Mouse (Mus musculus): ENCODE data around the gene Rasl11b. TPM values are rescaled to one million over a fixed set of nuclear protein-coding genes. Genes with fewer than 3 reads are reported as not detected.
A peak's percentile ranks its signal among the peaks of the same experiment; 100 is the strongest.

The Rasl11b gene
- total and polyA plus RNA-seq, 2 experiments from 2014 or later: 7.7 to 37.3 TPM

GRCm38 (mm10) chr5:74207209-74207608 is 12.1 kb downstream of the Rasl11b start:
- H3K27me3 ChIP-seq (ENCODE audit: insufficient read depth, low read length): no peaks in the 10 kb centered on the region
- H3K27ac ChIP-seq (ENCODE audit: low read depth, low read length): no peak overlapping the region
- H3K9me3 ChIP-seq (ENCODE audit: low read length): no peaks in the 10 kb centered on the region
- no peak overlapping the region for H3K9ac ChIP-seq
- no peak for TF ChIP-seq CTCF (IDR thresholded peaks at IDR 0.05; ENCODE audit: low read depth)
- WGBS: 78% methylated on average over 3 of the region's 3 CpGs
- H3K4me1 ChIP-seq (ENCODE audit: insufficient read depth): no peaks in the 10 kb centered on the region
- DNase-seq (no peak), ATAC-seq (no peak)
- H3K4me3 ChIP-seq (ENCODE audit: low read depth, low read length): no peak overlapping the region
- no peak overlapping the region for H3K4me2 ChIP-seq (ENCODE audit: low read depth)
- no peaks in the 10 kb centered on the region for H3K36me3 ChIP-seq (ENCODE audit: insufficient read depth)

- no peak overlapping the region for H3K4me3 ChIP-seq (ENCODE audit: low read depth, low read length)
- H3K27me3 ChIP-seq (ENCODE audit: insufficient read depth, low read length): no peaks in the 10 kb centered on the region
- 84% methylated on average over 7 of the region's 7 CpGs for WGBS
- DNase-seq (no peak), ATAC-seq (no peak)
- H3K4me2 ChIP-seq (ENCODE audit: low read depth): no peak overlapping the region
- no peak for TF ChIP-seq CTCF (IDR thresholded peaks at IDR 0.05; ENCODE audit: low read depth)
- no peak overlapping the region for H3K27ac ChIP-seq (ENCODE audit: low read depth, low read length)
- H3K9ac ChIP-seq: no peak overlapping the region
- no peaks in the 10 kb centered on the region for H3K4me1 ChIP-seq (ENCODE audit: insufficient read depth)
- no peaks in the 10 kb centered on the region for H3K9me3 ChIP-seq (ENCODE audit: low read length)
- H3K36me3 ChIP-seq (ENCODE audit: insufficient read depth): no peaks in the 10 kb centered on the region
These were observed 13.4 kb downstream of the Rasl11b start for GRCm38 (mm10) chr5:74208438-74208837.

- DNase-seq (no peak), ATAC-seq (no peak)
- 79% methylated on average over 4 of the region's 4 CpGs for WGBS
- Histone ChIP-seq H3K4me1 (ENCODE audit: insufficient read depth) (no peaks in the 10 kb centered on the region), H3K27me3 (ENCODE audit: insufficient read depth, low read length) (no peaks in the 10 kb centered on the region), H3K4me3 (ENCODE audit: low read depth, low read length) (no peak overlapping the region), H3K4me2 (ENCODE audit: low read depth) (no peak overlapping the region), H3K27ac (ENCODE audit: low read depth, low read length) (no peak overlapping the region), H3K9me3 (ENCODE audit: low read length) (no peaks in the 10 kb centered on the region), H3K36me3 (ENCODE audit: insufficient read depth) (no peaks in the 10 kb centered on the region), H3K9ac (no peak overlapping the region)
- no peak for TF ChIP-seq CTCF (IDR thresholded peaks at IDR 0.05; ENCODE audit: low read depth)
These were observed 14.6 kb downstream of the Rasl11b start for GRCm38 (mm10) chr5:74209640-74210039.

- TF ChIP-seq CTCF (IDR thresholded peaks at IDR 0.05; ENCODE audit: low read depth): no peak
- Histone ChIP-seq H3K4me3 (ENCODE audit: low read depth, low read length) (no peak overlapping the region), H3K4me1 (ENCODE audit: insufficient read depth) (no peaks in the 10 kb centered on the region), H3K9ac (no peak overlapping the region), H3K27ac (ENCODE audit: low read depth, low read length) (no peak overlapping the region), H3K4me2 (ENCODE audit: low read depth) (no peak overlapping the region), H3K9me3 (ENCODE audit: low read length) (no peaks in the 10 kb centered on the region), H3K36me3 (ENCODE audit: insufficient read depth) (no peaks in the 10 kb centered on the region), H3K27me3 (ENCODE audit: insufficient read depth, low read length) (no peaks in the 10 kb centered on the region)
- 80% methylated on average over 11 of the region's 11 CpGs for WGBS
- DNase-seq (no peak), ATAC-seq (no peak)
These were observed 16.3 kb downstream of the Rasl11b start for GRCm38 (mm10) chr5:74211346-74211745.

- no peak overlapping the region for H3K4me2 ChIP-seq (ENCODE audit: low read depth)
- H3K9me3 ChIP-seq (ENCODE audit: low read length): no peaks in the 10 kb centered on the region
These were observed 19.5 kb downstream of the Rasl11b start for GRCm38 (mm10) chr5:74214501-74215110.

GRCm38 (mm10) chr5:74215125-74215524 is 20.0 kb downstream of the Rasl11b start:
- no peaks in the 10 kb centered on the region for H3K4me1 ChIP-seq (ENCODE audit: insufficient read depth)
- TF ChIP-seq CTCF (IDR thresholded peaks at IDR 0.05; ENCODE audit: low read depth): no peak
- ATAC-seq (peak; percentile 51; the same call in 1 of the 2 replicates), DNase-seq (no peak)
- H3K27ac ChIP-seq (ENCODE audit: low read depth, low read length): no peak overlapping the region
- no peaks in the 10 kb centered on the region for H3K9me3 ChIP-seq (ENCODE audit: low read length)
- no peak overlapping the region for H3K4me3 ChIP-seq (ENCODE audit: low read depth, low read length)
- H3K4me2 ChIP-seq (ENCODE audit: low read depth): no peak overlapping the region
- H3K27me3 ChIP-seq (ENCODE audit: insufficient read depth, low read length): no peaks in the 10 kb centered on the region
- no peaks in the 10 kb centered on the region for H3K36me3 ChIP-seq (ENCODE audit: insufficient read depth)
- WGBS: 16% methylated on average over 4 of the region's 4 CpGs
- H3K9ac ChIP-seq: no peak overlapping the region

More at GRCm38 (mm10) chr5:74214501-74215110, 19.5 kb downstream of the Rasl11b start:
- 15% methylated on average over 7 of the region's 7 CpGs for WGBS
- ATAC-seq (peak; percentile 27; the same call in 1 of the 2 replicates), DNase-seq (no peak)
- H3K27ac ChIP-seq (ENCODE audit: low read depth, low read length): 0 out of 2 replicates have a peak overlapping the region, but pooled peaks have one; percentile 4
- no peak overlapping the region for H3K4me3 ChIP-seq (ENCODE audit: low read depth, low read length)
- H3K27me3 ChIP-seq (ENCODE audit: insufficient read depth, low read length): no peaks in the 10 kb centered on the region
- H3K36me3 ChIP-seq (ENCODE audit: insufficient read depth): no peaks in the 10 kb centered on the region
- H3K9ac ChIP-seq: no peak overlapping the region
- no peak for TF ChIP-seq CTCF (IDR thresholded peaks at IDR 0.05; ENCODE audit: low read depth)
- no peaks in the 10 kb centered on the region for H3K4me1 ChIP-seq (ENCODE audit: insufficient read depth)

- no peaks in the 10 kb centered on the region for H3K27me3 ChIP-seq (ENCODE audit: insufficient read depth, low read length)
- H3K4me2 ChIP-seq (ENCODE audit: low read depth): no peak overlapping the region
- H3K4me1 ChIP-seq (ENCODE audit: insufficient read depth): no peaks in the 10 kb centered on the region
- H3K36me3 ChIP-seq (ENCODE audit: insufficient read depth): no peaks in the 10 kb centered on the region
- no peak for TF ChIP-seq CTCF (IDR thresholded peaks at IDR 0.05; ENCODE audit: low read depth)
- no peaks in the 10 kb centered on the region for H3K9me3 ChIP-seq (ENCODE audit: low read length)
- H3K9ac ChIP-seq: no peak overlapping the region
- no peak overlapping the region for H3K4me3 ChIP-seq (ENCODE audit: low read depth, low read length)
- WGBS: 27% methylated on average over 4 of the region's 4 CpGs
- no peak overlapping the region for H3K27ac ChIP-seq (ENCODE audit: low read depth, low read length)
- DNase-seq (no peak), ATAC-seq (no peak)
These were observed 23.4 kb downstream of the Rasl11b start for GRCm38 (mm10) chr5:74218524-74218923.

Data from forebrain, postnatal 0 days (tissue).